Mouse (Mus musculus): ENCODE data around the gene Frzb.

- TF ChIP-seq CTCF (IDR thresholded peaks at IDR 0.05; ENCODE audit: extremely low read depth, insufficient read depth, insufficient read length, insufficient replicate concordance) (no peak), POLR2A (IDR thresholded peaks at IDR 0.05; ENCODE audit: low read depth, low read length) (no peak)
These were observed 76.0 kb downstream of the Frzb start for GRCm38 (mm10) chr2:80371458-80371857.

Measured in spleen, adult 2 months (tissue).